Mouse (Mus musculus): Measurements from ENCODE around the gene Phf11c.
"Not testable (repeated sequence)": the region's sequence is repeated elsewhere in the genome, so short reads cannot be mapped to it uniquely, and the experiment has no call there.

Phf11c gene

GRCm38 (mm10) chr14:59395281-59395680, at the start of gene Phf11c:
TSS of gene Phf11c (minus strand) at chr14:59395381.
- no peak for DNase-seq

GRCm38 (mm10) chr14:59441472-59441805, 46.3 kb upstream of the Phf11c start:
- DNase-seq = no peak

- DNase-seq = peak; percentile 100
Measured at GRCm38 (mm10) chr14:59440558-59441471, 45.6 kb upstream of the Phf11c start, which contains the start of the genes Setdb2 and Cab39l. TSS of gene Setdb2 (minus strand) at chr14:59440884. TSS of gene Cab39l (plus strand) at chr14:59440972.

GRCm38 (mm10) chr14:59440039-59440438, 44.9 kb upstream of the Phf11c start:
- no peak for DNase-seq

GRCm38 (mm10) chr14:59438505-59438904, 43.3 kb upstream of the Phf11c start:
- DNase-seq = no peak

GRCm38 (mm10) chr14:59437398-59437797, 42.2 kb upstream of the Phf11c start:
- no peak for DNase-seq

GRCm38 (mm10) chr14:59435206-59435605, 40.0 kb upstream of the Phf11c start:
- no peak for DNase-seq

- DNase-seq = no peak
Measured at GRCm38 (mm10) chr14:59433902-59434301, 38.7 kb upstream of the Phf11c start.

GRCm38 (mm10) chr14:59430556-59430955, 35.4 kb upstream of the Phf11c start:
- no peak for DNase-seq

GRCm38 (mm10) chr14:59422912-59423663, 27.9 kb upstream of the Phf11c start:
- DNase-seq = no peak

GRCm38 (mm10) chr14:59418171-59418570, 23.0 kb upstream of the Phf11c start:
- DNase-seq = no peak

GRCm38 (mm10) chr14:59414979-59415378, 19.8 kb upstream of the Phf11c start:
- DNase-seq = not testable (repeated sequence)

- DNase-seq = peak; percentile 94
Measured at GRCm38 (mm10) chr14:59396999-59397398, 1.8 kb upstream of the Phf11c start.

- DNase-seq = not testable (repeated sequence)
Measured at GRCm38 (mm10) chr14:59390181-59390580, 5.0 kb downstream of the Phf11c start.

GRCm38 (mm10) chr14:59389532-59389931, 5.6 kb downstream of the Phf11c start:
- no peak for DNase-seq

GRCm38 (mm10) chr14:59370348-59371068, 24.7 kb downstream of the Phf11c start:
- peak; percentile 86 for DNase-seq

GRCm38 (mm10) chr14:59366386-59367105, 28.6 kb downstream of the Phf11c start:
- peak; percentile 81 for DNase-seq

- DNase-seq = peak; percentile 99
Measured at GRCm38 (mm10) chr14:59365244-59365644, 29.9 kb downstream of the Phf11c start, which contains the start of gene Phf11d. TSS of gene Phf11d (minus strand) at chr14:59365470.

- peak; percentile 94 for DNase-seq
Measured at GRCm38 (mm10) chr14:59341189-59341588, 54.0 kb downstream of the Phf11c start, which contains the start of gene Phf11b. TSS of gene Phf11b (minus strand) at chr14:59341351.

GRCm38 (mm10) chr14:59339541-59339940, 55.6 kb downstream of the Phf11c start:
- peak; percentile 10 for DNase-seq

- DNase-seq = peak; percentile 75
Measured at GRCm38 (mm10) chr14:59336056-59336455, 59.1 kb downstream of the Phf11c start.
